Mouse (Mus musculus): Measurements from ENCODE around the gene 1700018G05Rik.
"Not testable (repeated sequence)": the region's sequence is repeated elsewhere in the genome, so short reads cannot be mapped to it uniquely, and the experiment has no call there.

Gene 1700018G05Rik

DNA sequence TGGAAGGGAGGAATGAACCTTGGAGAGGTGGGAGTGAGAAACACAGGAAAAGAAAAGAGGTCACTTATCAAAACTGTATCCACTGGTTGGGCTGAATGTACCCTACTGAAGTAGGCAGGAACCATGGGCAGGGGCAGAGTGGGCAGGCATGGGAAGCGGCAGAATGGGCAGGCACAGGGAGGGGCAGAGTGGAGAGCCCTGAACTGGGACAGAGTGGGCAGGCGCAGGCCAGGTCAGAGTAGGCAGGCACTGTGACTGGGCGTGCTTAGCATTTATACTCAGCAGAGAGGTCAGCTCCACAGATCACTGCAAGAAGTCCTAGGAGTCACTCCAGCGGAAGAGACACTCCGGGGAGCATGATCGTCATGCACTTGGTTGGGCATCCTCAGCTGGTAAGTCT lies at the start of gene 1700018G05Rik:
Gene 1700018G05Rik, plus strand, starts transcription at position 301 of the 400 bp plus-strand sequence.
- not testable (repeated sequence) for DNase-seq (ENCODE audit: low read depth, low spot score)

DNA sequence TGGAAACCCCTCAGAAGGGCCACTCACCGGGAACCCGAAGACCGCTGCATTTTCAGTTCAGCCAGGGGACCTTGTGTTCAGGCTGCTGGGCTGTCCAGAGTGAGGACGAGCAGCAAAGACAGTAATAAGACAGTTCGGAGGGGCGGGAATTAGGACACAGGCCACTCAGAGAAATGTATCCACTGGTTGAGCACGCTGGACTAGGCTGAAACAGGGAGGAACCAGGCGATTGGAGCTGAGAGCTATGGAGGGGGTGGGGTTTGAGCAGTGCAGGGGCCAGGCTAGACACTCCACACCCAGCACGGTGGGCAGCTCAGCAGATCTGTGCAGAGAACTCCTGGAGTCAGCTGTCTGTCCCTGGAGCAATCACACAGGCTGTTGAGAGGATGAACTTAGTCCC lies 19.6 kb upstream of the 1700018G05Rik start, which contains the start of the genes Dmrtc1a and 1700011M02Rik:
Gene Dmrtc1a, minus strand, starts transcription at position 101 of the 400 bp plus-strand sequence.
Gene 1700011M02Rik, plus strand, starts transcription at position 319 of the 400 bp plus-strand sequence.
- not testable (repeated sequence) for DNase-seq (ENCODE audit: low read depth, low spot score)

GRCm38 (mm10) chrX:102914823-102915222 lies 13.3 kb upstream of the 1700018G05Rik start:
- not testable (repeated sequence) for DNase-seq (ENCODE audit: low read depth, low spot score)

DNA sequence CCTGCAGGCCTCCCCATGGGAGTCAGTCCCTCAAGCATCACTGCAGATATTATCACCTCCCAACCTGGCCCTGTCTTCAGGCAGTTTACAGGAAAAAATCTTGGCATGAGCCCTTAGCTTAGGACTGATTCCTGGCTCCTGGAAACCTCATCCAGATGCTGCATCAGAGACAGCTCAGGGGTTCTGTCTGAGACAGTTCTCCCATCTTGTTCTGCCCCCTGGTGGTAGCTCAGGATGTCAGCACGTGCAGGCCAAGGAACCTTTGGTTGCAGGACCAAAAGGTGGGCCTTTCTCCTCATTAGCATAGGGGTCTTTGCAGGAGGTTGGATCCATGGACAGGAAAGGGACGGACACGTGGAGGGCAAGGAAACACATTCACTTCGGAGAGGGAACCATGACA lies 1.5 kb upstream of the 1700018G05Rik start:
- peak; percentile 9 for DNase-seq (ENCODE audit: low read depth, low spot score)

GRCm38 (mm10) chrX:102932992-102933570 lies 4.9 kb downstream of the 1700018G05Rik start:
- no peak for DNase-seq (ENCODE audit: low read depth, low spot score)

- DNase-seq (ENCODE audit: low read depth, low spot score), result peak; percentile 16
Measured at GRCm38 (mm10) chrX:102933571-102934394, 5.6 kb downstream of the 1700018G05Rik start.

- no peak for DNase-seq (ENCODE audit: low read depth, low spot score)
Measured at GRCm38 (mm10) chrX:102934395-102934764, 6.2 kb downstream of the 1700018G05Rik start.

DNA sequence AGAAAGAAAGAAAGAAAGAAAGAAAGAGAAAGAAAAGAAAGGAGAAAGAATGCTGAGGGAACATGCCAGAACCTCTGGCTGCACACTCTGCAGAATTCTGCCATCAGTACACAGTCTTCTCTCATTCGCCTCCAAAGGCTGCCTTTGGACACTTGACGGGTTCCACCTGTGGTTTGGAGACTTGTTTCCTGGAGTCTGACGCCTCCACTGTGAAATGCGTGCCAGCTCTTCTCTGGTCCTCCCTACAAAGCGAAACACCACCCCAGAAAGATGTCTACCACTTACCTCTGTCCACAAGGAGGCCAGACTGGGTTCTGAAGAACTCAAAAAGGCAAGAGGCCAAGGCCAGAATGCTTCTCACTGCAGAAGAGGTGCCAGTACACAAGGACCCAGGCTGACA lies 8.6 kb downstream of the 1700018G05Rik start:
- DNase-seq (ENCODE audit: low read depth, low spot score), result no peak

DNA sequence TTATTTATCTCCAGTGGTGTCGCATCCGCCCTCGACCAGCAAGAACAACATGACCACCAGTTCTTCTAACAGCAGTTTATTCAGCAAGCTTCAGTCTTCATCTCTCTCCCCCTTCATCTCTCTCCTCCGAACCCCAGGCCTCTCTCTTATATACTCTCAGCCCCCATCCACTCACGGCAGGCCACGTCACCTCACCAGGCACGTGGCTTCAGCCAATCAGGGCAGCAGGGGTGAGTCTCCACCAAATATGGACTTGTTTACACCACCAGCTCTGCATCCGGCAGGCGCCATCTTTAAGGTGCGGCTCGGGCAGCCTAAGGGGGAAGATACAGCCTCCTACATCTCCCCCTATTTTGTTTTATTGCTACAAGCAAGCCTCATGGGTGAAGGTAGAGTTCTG lies 22.0 kb downstream of the 1700018G05Rik start:
- DNase-seq (ENCODE audit: low read depth, low spot score), result not testable (repeated sequence)

GRCm38 (mm10) chrX:102958917-102959316 lies 30.7 kb downstream of the 1700018G05Rik start:
- DNase-seq (ENCODE audit: low read depth, low spot score), result peak; percentile 11

- no peak for DNase-seq (ENCODE audit: low read depth, low spot score)
Measured at GRCm38 (mm10) chrX:102960581-102960980, 32.4 kb downstream of the 1700018G05Rik start.

Data from embryo, embryonic 11.5 days (tissue).